Mouse (Mus musculus) ES-Bruce4 (cell line): ENCODE results near the gene Cdh13. TPM values are rescaled to one million over a fixed set of nuclear protein-coding genes. Genes with fewer than 3 reads are reported as not detected.

Experiments
- H3K27ac ChIP-seq: 2 replicates; pipeline ENCODE4 v1.5.1; 2012; ENCODE audit warnings: low read length, inconsistent platforms; ENCODE audit not compliant: insufficient read depth
- H3K27me3 ChIP-seq: 2 replicates; pipeline ENCODE4 v1.6.1; 2012; ENCODE audit warnings: mild to moderate bottlenecking, low read length, inconsistent platforms; ENCODE audit not compliant: control insufficient read depth, poor library complexity, insufficient read depth, severe bottlenecking
- H3K36me3 ChIP-seq: 2 replicates; pipeline ENCODE4 v1.6.1; 2012; ENCODE audit warnings: inconsistent platforms, mild to moderate bottlenecking, low read length, moderate library complexity; ENCODE audit not compliant: control insufficient read depth, poor library complexity, insufficient read depth, severe bottlenecking
- H3K4me1 ChIP-seq: one replicate; pipeline ENCODE4 v1.8.1; 2011; ENCODE audit warnings: low read length; ENCODE audit not compliant: control insufficient read depth, insufficient read depth
- H3K4me3 ChIP-seq: 2 replicates; pipeline ENCODE4 v1.5.1; 2011; ENCODE audit warnings: low read depth, mild to moderate bottlenecking, low read length
- H3K9ac ChIP-seq: 2 replicates; pipeline ENCODE4 v1.6.1; 2012; ENCODE audit warnings: low read depth, mild to moderate bottlenecking, inconsistent platforms; ENCODE audit not compliant: poor library complexity, severe bottlenecking
- H3K9me3 ChIP-seq: replicated peaks from 2 replicates; pipeline ENCODE4 v1.6.1; 2012; ENCODE audit warnings: mild to moderate bottlenecking, low read length, inconsistent platforms; ENCODE audit not compliant: control insufficient read depth, poor library complexity, insufficient read depth, severe bottlenecking
- CTCF ChIP-seq: IDR thresholded peaks from one replicate; pipeline ENCODE4 v1.8.1; 2011; ENCODE audit warnings: low read depth, low read length
- EP300 ChIP-seq: IDR thresholded peaks from 2 replicates; pipeline ENCODE4 v1.6.1; 2011; ENCODE audit warnings: low read depth, low read length; ENCODE audit not compliant: insufficient read depth
- POLR2A ChIP-seq: IDR thresholded peaks from one replicate; pipeline ENCODE4 v1.8.1; 2011; ENCODE audit warnings: low read length; ENCODE audit not compliant: insufficient read depth
- polyA plus RNA-seq: library from polyadenylated mRNA; stranded (reverse); fragments of >200 nt; gene quantifications from 2 replicates; pipeline ENCODE4 v1.2.4, GENCODE M21; 2011; ENCODE audit warnings: low read depth; ENCODE audit not compliant: missing spikeins, insufficient read depth, insufficient read length

Cdh13 gene
- polyA plus RNA-seq, 1 experiment = 2.0 TPM

GRCm38 (mm10) chr8:119022301-119022870 is 738.9 kb downstream of the Cdh13 start:
- H3K9ac ChIP-seq = no peak overlapping the region
- H3K27ac ChIP-seq = no peak overlapping the region
- no peak overlapping the region for H3K4me3 ChIP-seq
- H3K27me3 ChIP-seq = no peaks in the 10 kb centered on the region
- no peaks in the 10 kb centered on the region for H3K36me3 ChIP-seq
- no peaks in the 10 kb centered on the region for H3K9me3 ChIP-seq
- H3K4me1 ChIP-seq = no peaks in the 10 kb centered on the region
- TF ChIP-seq POLR2A = no peak
- peak; percentile 66; the same call in 1 of the 2 replicates for TF ChIP-seq EP300

- H3K27ac ChIP-seq = no peak overlapping the region
- H3K9me3 ChIP-seq = no peaks in the 10 kb centered on the region
- no peak overlapping the region for H3K4me3 ChIP-seq
- no peaks in the 10 kb centered on the region for H3K27me3 ChIP-seq
- H3K9ac ChIP-seq = no peak overlapping the region
- H3K36me3 ChIP-seq = no peaks in the 10 kb centered on the region
- no peak for TF ChIP-seq POLR2A
- no peaks in the 10 kb centered on the region for H3K4me1 ChIP-seq
Observed at GRCm38 (mm10) chr8:119033398-119033797, 749.9 kb downstream of the Cdh13 start.

DNA sequence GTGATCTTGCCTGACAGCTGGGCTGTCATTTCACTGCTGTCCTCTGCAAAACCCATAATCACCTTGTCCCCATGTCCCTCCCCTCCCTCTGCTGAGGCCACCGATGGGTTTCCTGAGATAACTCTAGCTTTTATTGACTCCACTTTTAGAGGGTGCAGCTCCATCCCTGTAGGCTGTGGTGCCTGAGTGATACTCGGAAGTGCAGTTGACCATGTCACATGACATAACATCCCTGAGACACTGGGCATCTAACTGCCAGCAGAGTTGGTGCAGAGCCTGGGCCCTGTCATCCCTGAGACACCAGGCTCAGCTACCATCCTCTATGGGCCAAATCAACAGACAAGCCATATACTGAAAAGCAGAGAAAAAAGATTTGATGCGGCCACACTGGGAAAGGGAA is 750.5 kb downstream of the Cdh13 start:
- Histone ChIP-seq H3K4me3 (no peak overlapping the region), H3K9ac (no peak overlapping the region), H3K27ac (no peak overlapping the region), H3K9me3 (no peaks in the 10 kb centered on the region), H3K27me3 (no peaks in the 10 kb centered on the region), H3K36me3 (no peaks in the 10 kb centered on the region), H3K4me1 (no peaks in the 10 kb centered on the region)
- TF ChIP-seq POLR2A (no peak), CTCF (no peak), EP300 (no peak)

DNA sequence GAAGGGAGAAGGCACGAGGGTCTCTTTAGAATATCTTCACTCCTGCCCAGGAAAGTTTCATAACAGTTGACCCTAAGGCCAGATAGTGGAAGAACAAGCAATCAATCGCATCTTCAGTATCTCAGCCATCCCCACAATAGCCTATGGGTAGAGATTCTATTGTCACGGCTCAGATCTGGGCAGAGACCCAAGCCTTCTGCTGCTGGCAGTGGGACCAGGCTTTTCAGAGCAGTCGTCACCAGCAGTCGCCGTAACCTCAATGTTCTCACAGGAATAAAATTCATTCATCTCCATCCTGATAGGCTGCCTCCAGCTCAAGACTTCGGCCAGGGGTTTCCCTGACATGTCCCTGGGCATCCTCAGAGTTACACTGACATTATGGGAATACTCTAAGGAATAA is 751.6 kb downstream of the Cdh13 start:
- Histone ChIP-seq H3K9ac (no peak overlapping the region), H3K36me3 (no peaks in the 10 kb centered on the region), H3K4me1 (no peaks in the 10 kb centered on the region), H3K27ac (no peak overlapping the region), H3K9me3 (no peaks in the 10 kb centered on the region), H3K27me3 (no peaks in the 10 kb centered on the region), H3K4me3 (no peak overlapping the region)
- TF ChIP-seq CTCF (no peak), EP300 (no peak), POLR2A (no peak)

GRCm38 (mm10) chr8:119037571-119037970 is 754.0 kb downstream of the Cdh13 start:
- H3K4me3 ChIP-seq = no peak overlapping the region
- H3K9ac ChIP-seq = no peak overlapping the region
- H3K27ac ChIP-seq = no peak overlapping the region
- TF ChIP-seq POLR2A (no peak), CTCF (no peak), EP300 (no peak)
- no peaks in the 10 kb centered on the region for H3K4me1 ChIP-seq
- H3K36me3 ChIP-seq = no peaks in the 10 kb centered on the region
- no peaks in the 10 kb centered on the region for H3K9me3 ChIP-seq
- H3K27me3 ChIP-seq = no peaks in the 10 kb centered on the region

GRCm38 (mm10) chr8:119039358-119039757 is 755.8 kb downstream of the Cdh13 start:
- Histone ChIP-seq H3K4me1 (no peaks in the 10 kb centered on the region), H3K27ac (no peak overlapping the region), H3K36me3 (no peaks in the 10 kb centered on the region), H3K4me3 (no peak overlapping the region), H3K9ac (no peak overlapping the region), H3K9me3 (no peaks in the 10 kb centered on the region), H3K27me3 (no peaks in the 10 kb centered on the region)
- TF ChIP-seq CTCF = peak; percentile 16
- TF ChIP-seq EP300 = no peak
- TF ChIP-seq POLR2A = no peak
